Mouse (Mus musculus): Measurements from ENCODE around the gene Isyna1. TPM values are rescaled to one million over a fixed set of nuclear protein-coding genes. Genes with fewer than 3 reads are reported as not detected.

Gene Isyna1
- total RNA-seq, 1 experiment: 161 TPM

DNA sequence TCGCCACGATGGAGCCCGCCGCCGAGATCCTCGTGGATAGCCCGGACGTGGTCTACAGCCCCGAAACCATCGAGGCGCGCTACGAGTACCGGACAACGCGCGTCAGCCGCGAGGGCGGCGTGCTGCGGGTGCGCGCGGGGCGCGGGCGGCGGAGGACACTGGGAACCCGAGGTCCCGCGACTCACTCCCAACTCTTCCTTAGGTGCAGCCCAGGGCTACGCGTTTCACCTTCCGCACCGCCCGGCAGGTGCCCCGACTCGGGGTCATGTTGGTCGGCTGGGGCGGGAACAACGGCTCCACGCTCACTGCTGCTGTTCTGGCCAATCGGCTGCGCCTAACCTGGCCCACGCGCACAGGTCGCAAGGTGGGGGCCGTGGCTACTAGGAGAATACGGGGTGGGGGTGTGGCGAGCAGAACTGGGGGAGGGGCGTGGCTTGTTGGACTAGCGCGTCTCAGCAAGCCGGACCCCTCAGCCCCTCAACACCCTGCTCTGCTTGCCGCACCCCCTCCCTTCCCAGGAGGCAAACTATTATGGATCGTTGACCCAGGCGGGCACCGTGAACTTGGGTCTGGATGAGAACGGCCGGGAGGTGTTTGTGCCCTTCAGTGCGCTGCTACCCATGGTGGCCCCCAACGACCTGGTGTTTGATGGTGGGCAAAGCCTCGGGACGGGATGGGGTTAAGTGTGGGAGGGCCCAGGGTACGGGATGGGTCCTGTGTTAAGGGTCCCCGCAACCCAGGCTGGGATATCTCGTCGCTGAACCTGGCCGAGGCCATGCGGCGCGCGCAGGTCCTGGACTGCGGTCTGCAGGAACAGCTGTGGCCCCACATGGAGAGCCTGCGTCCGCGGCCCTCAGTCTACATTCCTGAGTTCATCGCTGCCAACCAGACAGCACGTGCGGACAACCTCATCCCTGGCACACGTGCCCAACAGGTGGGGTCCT lies 720 bp downstream of the Isyna1 start:
- Histone ChIP-seq H3K4me1 (ENCODE audit: control insufficient read depth in 2 of 2, insufficient read depth in 2 of 2, low read length in 2 of 2, poor library complexity in 1 of 2) (peaks cover 2 to 30% of the 10 kb centered on the region in 2 experiments; a peak in 2 of 4 replicates), H3K9me3 (ENCODE audit: control insufficient read depth, insufficient read depth, low read depth, low read length) (no peaks in the 10 kb centered on the region), H3K9ac (ENCODE audit: insufficient read depth, low read depth, low read length, poor library complexity, severe bottlenecking) (peak overlapping the region; percentile 77), H3K4me3 (ENCODE audit: insufficient read depth in 1 of 2, low read depth in 1 of 2, low read length in 2 of 2, poor library complexity in 1 of 2, severe bottlenecking in 1 of 2) (peak overlapping the region; percentile 69 to 79), H3K36me3 (ENCODE audit: control insufficient read depth, insufficient read depth, low read length, poor library complexity, severe bottlenecking) (peaks cover 45% of the 10 kb centered on the region), H3K27ac (ENCODE audit: insufficient read depth, low read depth, low read length, poor library complexity, severe bottlenecking) (no peak overlapping the region)
- in situ Hi-C loops (cut with MboI; ENCODE audit: low sequenced_read_pairs in 2 of 2, unreplicated experiment in 2 of 2): no loop called here
- peak; percentile 18; the same call in 1 of the 2 replicates for TF ChIP-seq HCFC1 (IDR thresholded peaks at IDR 0.05; ENCODE audit: borderline replicate concordance, insufficient read depth, low read length)
- TF ChIP-seq MAFK (IDR thresholded peaks at IDR 0.05; ENCODE audit: insufficient read depth, low read depth, low read length): no peak
- DNase-seq (ENCODE audit: low read depth, low spot score): no peak

DNA sequence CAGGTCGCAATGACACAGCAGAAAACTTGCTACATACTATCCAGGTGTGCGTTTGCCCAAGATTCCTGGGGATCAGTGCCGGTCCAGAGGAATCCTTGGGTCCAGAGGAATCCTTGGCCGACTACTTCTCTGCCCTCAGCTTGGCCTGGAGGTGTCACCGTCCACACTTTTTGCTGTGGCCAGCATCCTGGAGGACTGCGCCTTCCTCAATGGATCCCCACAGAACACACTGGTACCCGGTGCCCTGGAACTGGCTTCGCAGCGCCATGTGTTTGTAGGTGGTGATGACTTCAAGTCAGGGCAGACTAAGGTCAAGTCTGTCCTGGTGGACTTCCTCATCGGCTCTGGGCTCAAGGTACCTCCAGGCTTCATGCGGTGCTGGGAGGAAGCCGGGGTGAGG lies 1.6 kb downstream of the Isyna1 start:
- in situ Hi-C loops (cut with MboI; ENCODE audit: low sequenced_read_pairs in 2 of 2, unreplicated experiment in 2 of 2): no loop called here
- DNase-seq (ENCODE audit: low read depth, low spot score): no peak
- peaks cover 2 to 34% of the 10 kb centered on the region in 2 experiments; a peak in 2 of 4 replicates for H3K4me1 ChIP-seq (ENCODE audit: control insufficient read depth in 2 of 2, insufficient read depth in 2 of 2, low read length in 2 of 2, poor library complexity in 1 of 2)
- peaks cover 44% of the 10 kb centered on the region for H3K36me3 ChIP-seq (ENCODE audit: control insufficient read depth, insufficient read depth, low read length, poor library complexity, severe bottlenecking)
- peak overlapping the region; percentile 77; the same call in 1 of the 2 replicates for H3K9ac ChIP-seq (ENCODE audit: insufficient read depth, low read depth, low read length, poor library complexity, severe bottlenecking)
- TF ChIP-seq MAFK (IDR thresholded peaks at IDR 0.05; ENCODE audit: insufficient read depth, low read depth, low read length) (no peak), HCFC1 (IDR thresholded peaks at IDR 0.05; ENCODE audit: borderline replicate concordance, insufficient read depth, low read length) (no peak), ZC3H11A (IDR thresholded peaks at IDR 0.05; ENCODE audit: borderline replicate concordance, low read depth, low read length) (no peak), ZNF384 (IDR thresholded peaks at IDR 0.05; ENCODE audit: low read depth, low read length) (no peak)
- no peak overlapping the region for H3K27ac ChIP-seq (ENCODE audit: insufficient read depth, low read depth, low read length, poor library complexity, severe bottlenecking)
- no peaks in the 10 kb centered on the region for H3K9me3 ChIP-seq (ENCODE audit: control insufficient read depth, insufficient read depth, low read depth, low read length)
- peak overlapping the region; percentile 22 to 69; a peak in 3 of 4 replicates for H3K4me3 ChIP-seq (ENCODE audit: insufficient read depth in 1 of 2, low read depth in 1 of 2, low read length in 2 of 2, poor library complexity in 1 of 2, severe bottlenecking in 1 of 2)

DNA sequence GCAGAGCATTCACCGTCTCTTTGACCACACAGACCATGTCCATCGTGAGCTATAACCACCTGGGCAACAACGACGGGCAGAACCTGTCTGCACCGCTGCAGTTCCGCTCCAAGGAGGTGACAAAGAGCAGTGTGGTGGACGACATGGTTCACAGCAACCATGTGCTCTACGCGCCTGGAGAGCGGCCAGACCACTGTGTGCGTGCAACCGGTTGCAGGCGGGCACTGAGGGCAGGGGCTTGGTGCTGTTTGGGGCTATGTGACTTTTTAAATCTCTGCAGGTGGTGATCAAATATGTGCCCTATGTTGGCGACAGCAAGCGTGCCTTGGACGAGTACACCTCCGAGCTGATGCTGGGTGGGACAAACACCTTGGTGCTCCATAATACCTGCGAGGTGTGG lies 2.0 kb downstream of the Isyna1 start:
- Histone ChIP-seq H3K4me3 (ENCODE audit: insufficient read depth in 1 of 2, low read depth in 1 of 2, low read length in 2 of 2, poor library complexity in 1 of 2, severe bottlenecking in 1 of 2) (peak overlapping the region in 1 of 2 experiments; percentile 69; a peak in 3 of 4 replicates), H3K27ac (ENCODE audit: insufficient read depth, low read depth, low read length, poor library complexity, severe bottlenecking) (no peak overlapping the region), H3K4me1 (ENCODE audit: control insufficient read depth in 2 of 2, insufficient read depth in 2 of 2, low read length in 2 of 2, poor library complexity in 1 of 2) (peaks cover 2 to 34% of the 10 kb centered on the region in 2 experiments; a peak in 2 of 4 replicates), H3K36me3 (ENCODE audit: control insufficient read depth, insufficient read depth, low read length, poor library complexity, severe bottlenecking) (peaks cover 44% of the 10 kb centered on the region), H3K9me3 (ENCODE audit: control insufficient read depth, insufficient read depth, low read depth, low read length) (no peaks in the 10 kb centered on the region), H3K9ac (ENCODE audit: insufficient read depth, low read depth, low read length, poor library complexity, severe bottlenecking) (peak overlapping the region; percentile 77; the same call in 1 of the 2 replicates)
- DNase-seq (ENCODE audit: low read depth, low spot score): no peak
- in situ Hi-C loops (cut with MboI; ENCODE audit: low sequenced_read_pairs in 2 of 2, unreplicated experiment in 2 of 2): no loop called here
- no peak for TF ChIP-seq MAFK (IDR thresholded peaks at IDR 0.05; ENCODE audit: insufficient read depth, low read depth, low read length)
- TF ChIP-seq ZNF384 (IDR thresholded peaks at IDR 0.05; ENCODE audit: low read depth, low read length): no peak
- no peak for TF ChIP-seq HCFC1 (IDR thresholded peaks at IDR 0.05; ENCODE audit: borderline replicate concordance, insufficient read depth, low read length)
- no peak for TF ChIP-seq ZC3H11A (IDR thresholded peaks at IDR 0.05; ENCODE audit: borderline replicate concordance, low read depth, low read length)
- no peak for TF ChIP-seq CHD2 (IDR thresholded peaks at IDR 0.05; ENCODE audit: low read depth, low read length)

DNA sequence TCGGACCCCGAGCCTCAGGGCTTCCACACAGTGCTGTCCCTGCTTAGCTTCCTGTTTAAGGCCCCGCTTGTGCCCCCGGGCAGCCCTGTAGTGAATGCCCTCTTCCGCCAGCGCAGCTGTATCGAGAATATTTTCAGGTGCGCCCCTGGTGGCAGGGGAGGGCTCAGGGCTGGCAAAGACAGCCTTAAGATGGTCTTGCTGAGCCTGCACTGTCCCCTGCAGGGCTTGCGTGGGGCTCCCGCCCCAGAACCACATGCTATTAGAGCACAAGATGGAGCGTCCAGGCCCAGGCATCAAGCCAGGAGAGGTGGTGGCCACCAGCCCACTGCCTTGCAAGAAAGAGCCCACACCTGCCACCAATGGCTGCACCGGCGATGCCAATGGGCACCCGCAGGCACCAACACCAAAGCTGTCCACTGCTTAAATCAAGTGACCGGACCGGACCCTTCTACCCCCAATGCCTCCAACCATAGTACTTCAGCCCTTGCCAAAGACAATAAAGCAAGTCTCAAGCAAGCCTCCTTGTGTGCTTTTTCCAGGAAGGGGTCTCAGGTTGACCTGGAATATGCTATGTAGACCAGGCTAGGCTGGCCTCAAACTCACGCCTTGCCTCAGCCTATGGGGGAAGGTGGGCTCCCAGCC lies 2.7 kb downstream of the Isyna1 start:
- Histone ChIP-seq H3K27ac (ENCODE audit: insufficient read depth, low read depth, low read length, poor library complexity, severe bottlenecking) (no peak overlapping the region), H3K4me3 (ENCODE audit: insufficient read depth in 1 of 2, low read depth in 1 of 2, low read length in 2 of 2, poor library complexity in 1 of 2, severe bottlenecking in 1 of 2) (no peak overlapping the region)

More for the DNA sequence above, 2.7 kb downstream of the Isyna1 start:
- no peaks in the 10 kb centered on the region for H3K9me3 ChIP-seq (ENCODE audit: control insufficient read depth, insufficient read depth, low read depth, low read length)
- no peak overlapping the region for H3K9ac ChIP-seq (ENCODE audit: insufficient read depth, low read depth, low read length, poor library complexity, severe bottlenecking)
- peaks cover 2 to 32% of the 10 kb centered on the region in 2 experiments; a peak in 2 of 4 replicates for H3K4me1 ChIP-seq (ENCODE audit: control insufficient read depth in 2 of 2, insufficient read depth in 2 of 2, low read length in 2 of 2, poor library complexity in 1 of 2)
- no peak for DNase-seq (ENCODE audit: low read depth, low spot score)
- TF ChIP-seq MAFK (IDR thresholded peaks at IDR 0.05; ENCODE audit: insufficient read depth, low read depth, low read length) (no peak), ZNF384 (IDR thresholded peaks at IDR 0.05; ENCODE audit: low read depth, low read length) (no peak)
- peaks cover 44% of the 10 kb centered on the region for H3K36me3 ChIP-seq (ENCODE audit: control insufficient read depth, insufficient read depth, low read length, poor library complexity, severe bottlenecking)
- in situ Hi-C loops (cut with MboI; ENCODE audit: low sequenced_read_pairs in 2 of 2, unreplicated experiment in 2 of 2): no loop called here
